Mouse (Mus musculus) brain, embryonic 18.5 days (tissue): ENCODE results near the gene Snf8.

Experiments
- DNase-seq: peaks from one replicate; pipeline ENCODE4 v3.0.0-alpha.2; 2012; ENCODE audit warnings: low read depth, low spot score

Gene Snf8

DNA sequence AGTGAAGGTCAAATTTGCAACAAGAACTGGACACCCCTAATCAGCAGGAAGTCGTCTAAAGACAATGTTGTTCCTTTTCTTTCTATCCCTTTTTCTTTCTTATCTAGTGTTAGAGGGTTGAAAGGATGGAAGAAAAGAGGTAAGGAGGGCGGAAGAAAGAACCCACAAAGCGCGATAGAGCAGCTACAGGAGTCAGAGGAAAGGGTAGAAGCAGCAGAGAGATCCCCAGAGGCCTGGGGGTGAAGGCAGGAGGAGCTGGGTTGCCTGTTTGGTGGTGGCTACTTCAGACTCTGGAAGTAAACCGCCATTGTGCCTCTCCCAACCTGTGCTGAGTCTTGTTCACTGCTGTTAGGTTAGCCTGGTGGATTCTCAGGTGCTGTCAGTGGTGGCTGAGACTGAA is 6.6 kb upstream of the Snf8 start:
- no peak for DNase-seq

DNA sequence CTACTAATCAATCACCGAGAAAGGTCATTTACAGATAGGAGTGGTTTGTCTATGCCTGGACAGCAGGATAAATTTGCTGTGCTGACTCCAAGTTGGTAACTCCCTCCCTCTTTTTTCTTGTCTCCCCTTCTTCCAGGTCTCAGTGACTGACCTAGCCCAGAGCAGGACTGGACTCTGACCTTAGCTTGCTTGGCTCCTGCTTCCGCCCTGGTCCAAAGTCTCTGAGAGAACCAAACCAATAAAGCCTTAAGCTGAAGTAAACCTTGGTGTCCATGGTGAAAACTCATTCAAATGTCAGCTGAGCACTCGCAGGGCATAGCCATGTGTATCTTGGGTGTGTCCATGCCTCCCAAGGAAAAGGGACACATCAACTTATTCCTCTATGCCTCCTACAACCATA is 4.1 kb upstream of the Snf8 start:
- DNase-seq = no peak

DNA sequence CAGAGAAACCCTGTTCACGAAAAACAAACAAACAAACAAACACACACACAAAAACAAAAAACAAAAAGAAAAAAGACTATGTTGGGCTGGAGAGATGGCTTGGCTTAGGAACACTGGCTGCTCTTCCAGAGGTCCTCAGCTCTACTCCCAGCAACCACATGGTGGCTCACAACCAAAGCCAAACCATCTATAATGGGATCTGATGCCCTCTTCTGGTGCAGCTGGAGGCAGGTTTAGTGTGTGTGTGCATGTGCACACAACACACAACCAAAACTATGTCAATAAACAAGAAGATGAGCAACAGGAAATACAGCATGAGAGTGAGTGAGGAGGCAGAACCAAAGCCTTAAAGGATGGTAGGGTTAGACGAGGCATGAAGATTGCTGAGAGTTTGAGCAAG is 3.0 kb upstream of the Snf8 start:
- no peak for DNase-seq

DNA sequence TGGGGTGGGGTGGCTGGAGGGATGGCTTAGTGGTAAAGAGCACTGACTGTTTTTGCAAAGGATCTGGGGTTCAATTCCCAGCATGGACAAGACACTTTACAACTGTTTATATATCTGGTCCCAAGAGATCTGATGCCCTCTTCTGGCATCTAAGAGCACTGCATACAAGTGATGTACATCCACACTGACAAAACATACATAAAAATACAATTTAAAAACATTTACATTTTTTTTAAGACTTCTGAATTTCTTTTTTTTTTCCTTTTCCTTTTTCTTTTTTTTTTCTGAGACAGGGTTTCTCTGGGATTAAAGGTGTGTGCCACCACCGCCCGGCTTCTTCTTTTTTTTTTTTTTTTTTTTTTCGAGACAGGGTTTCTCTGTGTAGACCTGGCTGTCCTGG is 1.4 kb upstream of the Snf8 start:
- no peak for DNase-seq

DNA sequence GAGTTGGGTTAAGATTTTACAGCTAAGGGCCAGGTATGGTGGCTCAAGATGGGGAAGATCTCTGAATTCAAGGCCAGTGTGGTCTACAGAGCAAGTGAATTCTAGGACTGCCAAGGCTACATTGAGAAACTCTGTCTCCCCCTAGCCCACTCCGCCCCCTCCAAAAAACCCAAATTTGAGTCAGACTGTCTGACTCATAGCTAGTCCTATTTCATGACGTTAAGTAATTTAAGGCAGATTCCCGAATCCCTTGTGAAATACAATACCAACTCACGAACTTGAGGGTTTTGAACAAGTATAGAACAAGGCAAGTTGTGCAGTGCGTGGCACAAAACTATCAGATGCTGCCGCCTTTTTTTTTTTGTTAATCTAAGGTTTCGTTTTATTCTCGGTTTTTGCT is 569 bp upstream of the Snf8 start:
- DNase-seq = no peak

DNA sequence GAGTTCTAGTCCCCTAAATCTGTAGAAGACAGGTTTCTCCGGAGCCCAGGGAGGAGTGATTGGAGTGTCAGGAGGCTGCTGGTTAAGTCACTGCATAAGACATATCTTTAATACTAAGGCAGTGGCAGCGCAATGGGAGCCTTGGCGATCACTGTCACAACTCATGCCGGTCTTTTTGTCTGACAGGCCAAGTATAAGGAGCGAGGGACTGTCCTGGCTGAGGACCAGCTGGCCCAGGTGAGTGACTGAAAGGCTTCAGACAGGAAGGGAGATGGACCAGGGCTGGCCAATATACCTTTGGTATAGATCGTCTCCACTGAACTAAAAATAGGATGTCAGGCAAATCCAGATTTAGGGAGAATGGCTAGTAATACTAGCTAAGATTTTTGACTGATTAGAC is 448 bp downstream of the Snf8 start:
- DNase-seq = no peak

DNA sequence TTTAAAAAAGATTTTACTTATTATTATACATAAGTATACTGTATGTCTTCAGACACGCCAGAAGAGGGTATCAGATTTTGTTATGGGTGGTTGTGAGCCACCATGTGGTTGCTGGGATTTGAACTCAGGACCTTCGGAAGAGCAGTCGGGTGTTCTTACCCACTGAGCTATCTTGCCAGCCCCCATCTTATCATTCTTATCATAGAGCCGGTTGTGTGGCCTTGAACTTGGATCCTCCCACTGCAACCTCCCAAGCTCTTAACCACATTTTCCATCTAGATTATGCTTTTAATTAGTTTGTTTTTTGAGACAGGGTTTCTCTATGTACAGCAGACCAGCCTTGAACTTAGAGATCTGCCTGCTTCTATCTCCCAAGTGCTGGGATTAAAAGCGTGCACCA is 2.8 kb downstream of the Snf8 start:
- no peak for DNase-seq

DNA sequence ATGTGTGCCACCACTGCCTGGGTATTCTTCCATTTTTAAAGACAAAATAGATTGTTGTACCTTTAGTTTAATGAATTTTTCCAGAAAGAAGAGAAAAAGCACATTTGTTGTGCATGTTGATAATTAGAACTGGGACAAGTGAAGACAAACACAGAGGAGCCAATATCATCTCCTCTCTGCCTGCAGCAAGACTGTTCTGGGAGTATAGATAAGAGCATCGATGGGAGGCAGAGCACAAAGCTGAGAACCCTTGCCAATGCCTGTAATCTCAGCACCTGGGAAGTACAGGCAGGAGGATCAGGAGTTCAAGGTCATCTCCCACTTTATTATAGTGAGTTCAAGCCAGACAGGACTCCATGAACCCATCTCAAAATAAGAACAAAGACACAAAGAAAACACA is 3.9 kb downstream of the Snf8 start:
- no peak for DNase-seq

DNA sequence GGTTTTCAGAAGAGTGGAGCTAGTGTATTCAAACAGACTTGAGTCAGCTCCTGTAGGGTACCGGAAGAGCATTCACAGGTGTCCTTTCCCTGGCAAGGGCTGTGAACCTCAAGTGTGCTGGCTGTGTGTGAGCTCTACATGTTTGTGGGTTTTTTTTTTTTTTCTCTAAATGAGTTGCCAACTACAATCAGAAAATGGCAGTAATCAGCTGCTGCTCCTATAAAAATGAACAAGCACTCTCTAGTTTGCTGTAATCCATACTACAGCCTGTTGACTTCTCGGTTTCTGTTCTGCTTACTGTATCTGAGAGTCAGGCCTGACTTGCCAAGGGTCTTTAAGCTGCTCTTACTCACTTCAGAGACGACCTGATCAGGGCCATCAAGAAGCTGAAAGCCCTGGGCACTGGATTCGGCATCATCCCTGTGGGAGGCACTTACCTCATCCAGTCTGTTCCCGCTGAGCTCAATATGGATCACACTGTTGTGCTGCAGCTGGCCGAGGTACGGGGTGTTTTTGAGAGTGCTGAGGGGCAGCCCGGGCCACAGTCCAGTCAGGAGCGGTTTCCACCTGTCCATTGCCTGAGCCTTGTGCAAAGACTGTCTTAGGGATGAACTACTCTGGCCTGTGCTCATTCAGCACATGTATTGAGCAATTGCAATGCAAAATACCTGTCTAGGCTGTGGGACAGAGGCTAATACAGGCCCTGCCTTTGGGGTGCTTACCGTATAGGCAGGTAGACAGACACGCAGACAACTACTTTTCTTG is 10.3 kb downstream of the Snf8 start:
- no peak for DNase-seq

DNA sequence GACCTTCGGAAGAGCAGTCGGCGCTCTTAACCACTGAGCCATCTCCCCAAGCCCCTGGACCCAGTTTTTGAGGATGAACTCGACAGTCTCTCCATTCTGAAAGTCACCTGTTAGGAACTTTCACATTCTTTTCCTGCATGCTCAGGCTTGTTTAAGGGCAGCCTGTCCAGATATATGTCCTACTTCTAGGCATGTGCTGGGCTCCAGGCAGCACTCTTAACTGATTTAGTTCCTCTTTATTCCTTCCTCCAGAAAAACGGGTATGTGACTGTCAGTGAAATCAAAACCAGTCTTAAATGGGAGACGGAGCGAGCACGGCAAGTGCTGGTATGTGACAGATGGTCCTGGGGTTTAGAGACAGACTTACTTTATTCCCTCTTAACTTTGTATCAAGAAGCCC is 11.3 kb downstream of the Snf8 start:
- DNase-seq = no peak

DNA sequence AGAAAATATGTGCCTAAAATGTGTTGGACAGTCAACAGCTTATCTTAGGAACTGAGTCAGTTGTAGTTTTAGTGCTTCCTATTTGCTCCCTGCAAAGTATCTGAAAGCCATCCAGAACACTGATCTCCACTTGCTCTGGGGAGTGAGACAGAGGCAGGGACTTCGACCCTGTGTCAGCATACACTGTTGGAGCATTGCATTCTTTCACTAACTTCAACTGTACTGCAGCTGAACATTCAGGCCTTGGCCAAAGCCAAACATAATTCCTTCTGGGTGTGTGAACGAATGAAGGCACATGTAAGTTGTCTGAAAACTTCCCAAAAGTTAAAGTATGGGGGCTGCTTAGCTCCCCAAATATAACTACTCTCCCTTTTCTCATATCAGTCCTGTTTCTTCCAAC is 12.1 kb downstream of the Snf8 start:
- no peak for DNase-seq

DNA sequence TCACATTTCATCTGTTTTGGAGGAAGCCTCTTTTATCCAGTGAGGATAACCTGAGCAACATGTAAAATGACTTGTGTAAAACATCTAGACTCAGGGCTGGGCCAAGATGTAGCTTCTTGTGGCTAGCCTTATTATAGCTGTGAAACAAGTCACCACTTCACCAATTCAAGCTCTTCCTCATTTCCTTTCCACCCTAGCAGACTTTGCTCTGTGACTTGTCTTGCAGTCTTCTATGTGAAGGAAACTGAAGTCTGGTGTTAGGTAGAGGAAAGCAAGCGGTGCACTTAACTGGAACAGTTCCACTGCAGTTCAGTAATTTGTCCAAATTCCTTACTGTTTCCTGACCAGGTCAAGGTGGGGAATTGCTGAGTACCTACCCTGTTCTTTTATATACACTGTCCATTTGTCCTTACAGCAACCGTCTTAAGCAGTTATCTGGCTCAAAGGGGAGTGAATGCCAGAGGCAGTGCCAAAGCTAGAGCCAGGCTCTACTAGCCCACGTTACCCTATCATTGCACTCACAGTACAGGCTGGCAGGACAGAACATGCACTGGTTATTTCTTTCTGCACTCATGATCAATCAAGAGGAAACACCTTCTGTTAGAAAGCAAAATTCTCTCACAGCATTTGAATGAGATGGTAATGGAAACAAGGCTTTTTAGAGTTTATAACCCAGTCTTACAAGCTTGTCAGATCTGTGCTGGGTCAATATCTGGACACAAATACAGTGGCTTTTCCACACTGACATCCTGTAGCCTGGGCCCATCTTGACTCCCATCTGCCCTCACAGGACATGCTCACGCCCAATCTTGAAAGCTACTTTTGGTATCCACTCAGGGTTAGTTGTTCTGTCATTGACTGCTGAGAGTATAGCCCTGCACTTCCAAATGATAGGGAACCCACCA is 13.0 kb downstream of the Snf8 start:
- no peak for DNase-seq

DNA sequence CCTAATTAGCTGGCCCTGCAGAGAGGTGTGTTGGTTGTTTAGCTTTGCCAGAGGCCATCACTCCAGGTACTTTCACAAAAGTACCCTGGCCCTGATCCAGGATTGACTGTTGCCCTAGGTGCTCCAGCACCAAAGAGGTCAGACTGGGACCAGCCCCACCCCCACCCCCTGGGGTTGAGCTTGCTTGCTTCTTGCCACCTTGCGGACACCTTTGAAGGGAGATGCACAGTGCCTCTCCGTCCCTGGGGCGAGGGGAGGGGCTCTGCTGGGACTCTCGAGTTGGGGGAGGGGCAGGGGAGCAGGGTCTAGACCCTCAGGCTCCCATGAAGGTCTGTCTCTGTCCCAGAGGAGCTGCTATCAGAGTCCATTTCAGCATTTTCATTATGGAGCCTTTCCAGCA is 15.3 kb downstream of the Snf8 start:
- DNase-seq = no peak

DNA sequence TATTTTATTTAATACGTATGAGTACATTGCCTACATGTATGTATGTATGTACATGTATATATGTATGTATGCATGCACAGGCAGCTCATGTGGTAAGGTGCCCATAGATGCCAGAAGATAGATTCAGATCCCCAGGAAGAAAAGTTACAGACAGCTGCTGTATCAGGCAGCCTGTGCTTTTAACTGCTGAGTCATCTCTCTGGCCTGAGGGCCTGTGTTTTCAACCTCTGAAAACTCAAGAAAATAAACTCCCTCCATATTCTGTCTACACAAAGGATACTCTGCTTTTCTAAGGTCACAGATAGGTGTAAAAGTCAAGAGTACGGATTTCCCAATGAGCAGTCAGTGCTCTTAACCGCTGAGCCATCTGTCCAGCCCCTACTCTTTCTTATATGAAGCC is 16.2 kb downstream of the Snf8 start:
- DNase-seq = no peak

DNA sequence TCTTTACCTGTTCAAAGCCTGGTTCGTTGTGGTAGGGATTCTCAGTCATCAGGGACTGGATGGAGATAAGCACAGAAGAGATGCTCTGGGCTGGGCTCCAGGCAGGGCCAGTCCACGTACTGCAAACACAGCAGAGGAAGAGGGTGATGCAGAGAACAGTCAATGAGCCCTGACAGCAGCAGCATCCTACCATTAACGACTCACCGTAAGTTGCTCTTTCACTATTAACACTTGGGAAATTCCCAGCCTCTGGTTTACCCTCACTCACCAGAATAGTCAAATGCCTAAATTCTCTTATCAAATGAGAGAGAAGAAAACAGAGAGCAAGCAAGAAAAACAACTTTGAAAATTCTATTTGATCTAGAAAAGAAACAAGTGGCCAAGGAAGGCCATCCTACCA is 23.6 kb downstream of the Snf8 start:
- no peak for DNase-seq

DNA sequence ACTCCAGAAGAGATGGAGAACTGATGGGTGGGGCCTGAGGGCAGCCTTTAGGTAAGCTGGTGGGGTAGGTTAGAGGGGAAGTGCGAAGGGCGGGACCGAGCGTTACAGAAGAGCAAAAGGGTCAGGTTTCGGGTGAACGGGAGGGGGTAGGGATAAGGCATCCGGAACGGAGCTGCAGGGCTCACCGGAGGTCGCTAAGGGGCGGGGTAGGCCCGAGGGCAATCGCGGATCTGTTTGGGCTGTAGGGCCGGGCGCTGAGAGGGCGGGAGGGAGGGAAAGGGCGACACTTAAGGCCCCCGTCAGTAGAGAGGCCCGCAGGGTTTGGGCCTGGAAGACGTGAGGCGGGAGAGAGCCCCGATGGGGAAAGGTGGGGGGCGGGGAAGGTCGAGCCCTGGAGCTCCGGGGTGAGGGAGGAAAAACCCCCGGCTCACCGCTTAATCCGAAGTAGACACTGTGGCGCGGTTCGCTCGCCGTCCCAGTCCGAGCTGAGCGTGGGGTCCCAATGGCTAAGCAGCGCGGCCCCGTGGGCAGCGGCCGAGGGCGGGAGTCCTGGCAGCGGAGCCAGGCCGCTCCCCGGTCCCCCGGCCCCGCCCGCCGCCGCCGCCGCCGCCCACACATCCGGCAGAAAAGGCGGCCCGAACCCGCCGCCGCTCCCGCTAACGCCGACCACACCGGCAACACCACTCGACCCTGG is 30.0 kb downstream of the Snf8 start:
- DNase-seq = no peak

DNA sequence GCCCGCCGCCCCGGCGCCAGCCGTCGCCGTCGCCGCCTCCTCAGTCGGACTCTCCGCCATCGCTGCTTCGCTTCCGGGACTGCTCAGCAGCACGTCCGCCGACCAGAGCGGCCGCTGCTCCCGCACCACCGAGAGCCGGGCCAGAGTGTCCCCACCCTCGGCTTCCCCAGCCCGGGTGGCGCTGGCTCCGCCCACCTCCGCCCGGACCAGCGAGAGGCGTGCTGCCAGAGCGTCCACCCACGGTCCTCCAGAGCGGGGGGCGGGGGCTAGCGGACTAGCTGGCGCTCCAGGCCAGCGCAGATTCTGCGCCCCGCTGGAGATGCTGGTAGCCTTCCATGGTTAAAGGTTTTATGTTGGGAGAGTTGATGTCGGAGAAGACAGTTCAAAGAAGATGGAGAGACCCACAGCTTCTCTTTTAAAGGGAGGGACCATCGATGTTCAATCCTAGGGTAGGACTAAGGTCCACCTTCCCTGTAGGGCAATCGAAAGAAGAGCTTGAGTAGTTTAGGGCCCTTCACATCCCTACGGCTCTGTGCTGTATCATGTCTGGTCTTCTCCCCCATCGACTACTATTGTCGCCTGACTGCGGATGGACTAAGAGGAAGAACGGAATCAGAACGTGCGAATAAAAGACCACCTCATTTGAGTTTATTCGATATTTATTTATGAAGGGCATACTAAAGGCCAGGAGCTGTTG is 30.7 kb downstream of the Snf8 start, which contains the start of gene Ube2z:
TSS of gene Ube2z (minus strand) at position 174 of the 697 bp plus-strand sequence.
- peak; percentile 88 for DNase-seq

DNA sequence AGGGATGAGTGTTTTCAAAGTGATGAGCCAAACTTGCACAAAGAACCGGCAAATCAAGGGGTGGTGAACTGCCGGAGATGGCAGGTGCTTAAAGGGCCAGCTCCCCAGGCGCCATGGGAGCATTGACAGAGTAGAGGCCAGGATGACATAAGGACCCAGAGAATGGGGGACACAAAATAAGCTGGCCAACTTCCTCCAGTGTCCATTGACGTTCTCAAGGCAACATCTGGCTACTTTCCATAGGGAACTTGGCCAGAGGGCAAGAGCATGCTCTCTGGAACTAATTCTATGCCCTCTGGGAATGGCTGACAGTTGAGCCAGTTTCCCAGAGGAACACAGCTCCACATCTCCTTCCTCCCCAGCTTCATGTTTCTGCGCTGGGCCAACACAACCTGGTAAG is 33.5 kb downstream of the Snf8 start:
- no peak for DNase-seq

DNA sequence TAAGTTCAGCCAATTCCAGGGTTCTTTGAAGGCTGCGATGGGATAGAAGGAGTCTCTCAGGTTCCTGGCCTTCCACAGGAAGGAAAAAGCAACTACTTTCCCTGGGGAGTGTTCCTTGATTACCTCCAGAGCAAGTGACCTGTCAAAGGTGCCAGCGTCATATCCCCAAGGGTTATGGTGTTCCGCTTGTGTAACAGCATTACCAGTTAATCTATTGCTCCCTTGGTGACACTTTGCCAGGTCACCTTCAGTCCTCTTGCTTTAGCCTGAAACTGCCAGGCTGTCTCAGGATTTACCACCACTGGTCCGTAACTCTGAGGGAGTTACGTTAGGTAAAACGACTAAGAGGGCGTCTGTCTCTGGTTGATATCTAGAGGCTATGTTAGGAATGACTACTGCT is 35.7 kb downstream of the Snf8 start:
- DNase-seq = no peak

DNA sequence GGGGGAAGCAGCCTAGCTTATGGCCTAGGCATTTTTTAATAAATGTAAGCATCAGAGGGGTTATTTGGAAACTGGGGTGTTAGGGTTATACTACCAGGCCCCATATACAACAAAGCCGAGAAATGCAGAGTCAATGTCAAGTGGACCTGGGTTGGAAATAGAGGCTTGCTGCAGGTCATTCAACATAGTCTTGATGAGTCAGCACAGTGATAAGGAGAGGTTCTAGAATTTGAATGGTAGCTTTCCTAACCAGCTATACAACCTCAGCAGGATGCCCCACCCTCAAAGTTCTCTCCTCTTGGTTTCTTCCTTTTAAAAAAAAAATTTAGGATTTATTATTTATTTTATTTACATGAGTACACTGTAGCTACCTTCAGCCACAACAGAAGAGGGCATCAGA is 36.3 kb downstream of the Snf8 start:
- no peak for DNase-seq

DNA sequence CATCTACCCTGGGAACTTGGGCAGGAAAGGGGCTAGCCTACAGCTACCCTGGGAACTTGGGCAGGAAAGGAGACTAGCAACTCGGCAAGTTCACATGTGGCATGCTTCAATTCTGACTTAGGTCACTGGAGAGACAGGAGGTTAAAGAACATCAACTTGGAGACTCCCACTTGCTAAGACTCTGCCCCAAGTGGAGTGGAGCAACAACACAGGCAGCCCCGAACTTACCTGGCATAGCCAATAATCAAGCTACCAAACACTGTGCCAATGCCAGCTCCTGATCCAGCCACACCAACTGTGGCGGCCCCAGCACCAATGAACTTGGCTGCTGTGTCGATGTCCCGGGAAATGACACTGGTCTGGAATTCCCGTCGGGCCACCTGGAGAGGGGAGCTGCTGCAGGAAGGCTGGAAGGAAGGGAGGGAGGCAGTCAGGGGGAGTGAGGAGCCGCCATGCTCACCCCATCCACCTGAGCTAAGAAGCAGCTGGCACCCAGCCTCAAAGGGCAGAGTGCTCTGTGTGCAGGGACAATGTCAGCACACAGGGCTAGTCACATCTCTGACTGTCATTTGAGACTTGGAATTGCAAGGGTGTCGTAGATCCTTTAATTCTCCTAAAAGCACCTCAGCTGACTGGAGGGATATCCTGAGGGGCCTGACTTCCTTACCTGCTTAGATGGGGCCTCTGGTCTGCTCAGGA is 38.8 kb downstream of the Snf8 start:
- DNase-seq = no peak
